Mouse (Mus musculus) intestine, postnatal 0 days (tissue): ENCODE measurements at regions not wholly inside any gene's neighbourhood (a gene's known extent, or its start where the extent isn't known, plus 50 kb on each side); places are given as distances from the start of the nearest gene placed in this dataset.
A peak's percentile ranks its signal among the peaks of the same experiment; 100 is the strongest.

Experiments
- ATAC-seq: fragments of 200-750 bp; cut with Nextera tagmentation; 2 replicates; pipeline ENCODE4 v1.8.0; 2017; ENCODE audit warnings: mild to moderate bottlenecking, moderate TSS enrichment, moderate library complexity
- H3K27ac ChIP-seq: fragments of 300-500 bp; sonication (generic); 2 replicates; pipeline ENCODE4 v1.5.1; 2014; ENCODE audit warnings: mild to moderate bottlenecking, low read depth, low read length, moderate library complexity
- H3K27me3 ChIP-seq: fragments of 300-500 bp; sonication (generic); replicated peaks from 2 replicates; pipeline ENCODE4 v1.6.1; 2014; ENCODE audit warnings: low read length, mixed read lengths; ENCODE audit not compliant: control insufficient read depth, insufficient read depth
- H3K36me3 ChIP-seq: fragments of 300-500 bp; sonication (generic); 2 replicates; pipeline ENCODE4 v1.6.1; 2014; ENCODE audit warnings: mild to moderate bottlenecking, moderate library complexity; ENCODE audit not compliant: control insufficient read depth, insufficient read depth
- H3K4me1 ChIP-seq: fragments of 300-500 bp; sonication (generic); replicated peaks from 2 replicates; pipeline ENCODE4 v1.6.1; 2014; ENCODE audit warnings: antibody characterized with exemption, low read length, mixed read lengths; ENCODE audit not compliant: control insufficient read depth, insufficient read depth
- H3K4me2 ChIP-seq: fragments of 300-500 bp; sonication (generic); replicated peaks from 2 replicates; pipeline ENCODE4 v1.6.1; 2014; ENCODE audit warnings: low read depth, mild to moderate bottlenecking, moderate library complexity
- H3K4me3 ChIP-seq: fragments of 300-500 bp; sonication (generic); 2 replicates; pipeline ENCODE4 v1.5.1; 2014; ENCODE audit warnings: low read depth, low read length
- H3K9ac ChIP-seq: fragments of 300-500 bp; sonication (generic); 2 replicates; pipeline ENCODE4 v1.6.1; 2014; ENCODE audit warnings: mild to moderate bottlenecking, low read depth, low read length
- H3K9me3 ChIP-seq: fragments of 300-500 bp; sonication (generic); 2 replicates; pipeline ENCODE4 v1.6.1; 2016; ENCODE audit warnings: mixed run types; ENCODE audit not compliant: control insufficient read depth
- CTCF ChIP-seq: sonication (generic); IDR thresholded peaks from 2 replicates; pipeline ENCODE4 v1.5.1; 2016; ENCODE audit warnings: low read depth, mild to moderate bottlenecking, control low read depth, antibody characterized with exemption, moderate library complexity
- WGBS: fragments of 180-500 bp; shearing (Covaris S2); extraction: QIAGEN DNeasy Blood & Tissue Kit; methylation state at CpG from one replicate; pipeline ENCODE4 v1.1.7; 2014; 5-methylcytosine and 5-hydroxymethylcytosine counted together

DNA sequence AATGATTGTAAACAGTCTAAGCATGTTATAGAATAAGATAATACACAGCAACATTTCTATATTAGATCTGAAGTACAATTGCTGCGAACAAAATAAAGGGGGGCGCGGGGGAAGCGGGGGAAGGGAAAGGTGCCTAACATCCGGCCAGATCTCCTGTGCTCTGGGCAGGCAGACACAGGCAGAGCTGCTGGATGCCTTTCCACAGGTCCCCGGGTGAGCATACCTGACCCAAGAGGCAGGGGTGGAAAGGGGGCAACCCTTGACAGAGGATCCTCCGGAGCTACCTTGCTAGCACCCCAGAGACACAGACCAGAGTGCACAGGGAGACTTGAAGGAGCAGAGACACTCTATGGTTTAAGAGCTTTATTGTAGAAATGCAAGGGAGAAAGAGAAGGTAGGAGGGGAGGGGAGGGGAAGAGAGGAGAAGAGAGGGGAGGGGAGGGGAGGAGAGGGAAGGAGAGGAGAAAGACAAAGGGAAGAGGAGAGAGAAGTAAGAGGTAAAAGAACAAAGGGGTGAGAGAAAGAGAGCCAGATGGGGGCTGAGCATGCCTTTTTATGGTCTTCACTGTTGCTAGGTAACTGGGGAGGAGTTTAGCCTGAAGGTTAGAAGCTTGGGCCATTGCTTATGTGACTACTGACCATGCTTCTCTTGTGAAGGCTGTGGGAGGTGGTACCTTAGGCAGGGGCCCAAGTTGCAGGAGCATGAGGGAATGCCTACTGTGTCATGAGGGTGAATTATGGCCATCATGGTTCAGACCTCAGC is 308.2 kb upstream of the Negr1 start:
- 73% methylated on average over 7 of the region's 7 CpGs for WGBS
- TF ChIP-seq CTCF, result no peak
- Histone ChIP-seq H3K27ac (no peak overlapping the region), H3K4me1 (no peaks in the 10 kb centered on the region), H3K9ac (no peak overlapping the region), H3K36me3 (no peaks in the 10 kb centered on the region), H3K4me2 (no peak overlapping the region), H3K9me3 (no peaks in the 10 kb centered on the region), H3K4me3 (no peak overlapping the region), H3K27me3 (no peaks in the 10 kb centered on the region)
- ATAC-seq, result no peak

- no peak overlapping the region for H3K27ac ChIP-seq
- H3K4me1 ChIP-seq, result no peaks in the 10 kb centered on the region
- no peak overlapping the region for H3K9ac ChIP-seq
- no peaks in the 10 kb centered on the region for H3K36me3 ChIP-seq
- no peak for TF ChIP-seq CTCF
- no peaks in the 10 kb centered on the region for H3K9me3 ChIP-seq
- peak; percentile 43; the same call in 1 of the 2 replicates for ATAC-seq
- no peak overlapping the region for H3K4me3 ChIP-seq
- no peak overlapping the region for H3K4me2 ChIP-seq
- WGBS, result 68% methylated on average over 7 of the region's 7 CpGs
- no peaks in the 10 kb centered on the region for H3K27me3 ChIP-seq
These were observed 304.9 kb upstream of the Negr1 start for GRCm38 (mm10) chr3:156256719-156257118.

DNA sequence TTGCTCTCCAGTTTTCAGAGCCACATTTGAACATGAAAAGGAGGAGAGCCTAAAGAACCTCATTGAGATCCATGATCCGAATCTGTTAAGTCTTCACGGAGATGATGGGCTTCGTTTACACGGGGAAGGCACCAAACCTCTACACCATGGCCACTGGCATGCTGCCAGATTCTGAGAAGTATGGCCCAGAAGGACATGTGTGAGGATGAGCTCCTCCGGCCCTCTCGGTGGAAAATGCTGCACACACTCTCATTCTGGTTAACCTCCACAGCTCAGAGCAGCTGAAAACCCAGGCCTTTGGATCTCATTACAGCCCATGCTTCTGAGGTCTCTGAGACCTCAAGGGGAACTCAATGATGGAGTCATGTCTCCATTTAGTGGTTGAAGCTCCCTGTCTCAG is 296.9 kb upstream of the Negr1 start:
- Histone ChIP-seq H3K27me3 (no peaks in the 10 kb centered on the region), H3K4me1 (no peaks in the 10 kb centered on the region), H3K27ac (no peak overlapping the region), H3K4me3 (no peak overlapping the region), H3K4me2 (no peak overlapping the region), H3K36me3 (no peaks in the 10 kb centered on the region), H3K9me3 (no peaks in the 10 kb centered on the region), H3K9ac (no peak overlapping the region)
- TF ChIP-seq CTCF, result no peak
- WGBS, result 88% methylated on average over 6 of the region's 6 CpGs
- ATAC-seq, result no peak

DNA sequence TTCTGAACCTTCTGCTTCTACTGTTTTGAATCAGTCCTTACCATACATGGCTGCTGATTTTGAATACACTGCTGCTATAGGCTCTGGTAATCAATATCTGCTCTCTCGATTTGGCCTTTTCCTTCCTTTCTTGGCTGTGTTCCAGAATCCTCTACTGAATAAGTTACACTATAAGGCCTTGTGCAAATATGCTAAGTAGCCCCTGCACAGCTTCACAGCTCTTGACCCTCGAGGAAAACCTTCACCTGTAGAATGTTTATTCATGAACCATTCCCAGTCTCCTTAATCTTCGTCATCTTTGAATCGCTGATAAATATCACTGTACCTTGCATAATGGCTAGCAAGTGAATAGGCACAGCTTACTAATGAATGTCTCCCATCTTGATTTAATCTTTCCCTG is 293.9 kb upstream of the Negr1 start:
- Histone ChIP-seq H3K4me3 (no peak overlapping the region), H3K4me2 (no peak overlapping the region), H3K9ac (no peak overlapping the region), H3K36me3 (no peaks in the 10 kb centered on the region), H3K27ac (no peak overlapping the region), H3K4me1 (no peaks in the 10 kb centered on the region), H3K9me3 (no peaks in the 10 kb centered on the region), H3K27me3 (no peaks in the 10 kb centered on the region)
- WGBS, result 36% methylated on average over 4 of the region's 4 CpGs
- ATAC-seq, result no peak
- no peak for TF ChIP-seq CTCF

GRCm38 (mm10) chr3:156299984-156300770 is 261.4 kb upstream of the Negr1 start:
- Histone ChIP-seq H3K4me2 (no peak overlapping the region), H3K36me3 (no peaks in the 10 kb centered on the region), H3K27ac (no peak overlapping the region), H3K4me3 (no peak overlapping the region), H3K4me1 (no peaks in the 10 kb centered on the region), H3K9ac (no peak overlapping the region), H3K9me3 (no peaks in the 10 kb centered on the region), H3K27me3 (no peaks in the 10 kb centered on the region)
- WGBS, result 63% methylated on average over 3 of the region's 3 CpGs
- ATAC-seq, result no peak
- TF ChIP-seq CTCF, result no peak

GRCm38 (mm10) chr3:156301302-156301701 is 260.3 kb upstream of the Negr1 start:
- H3K4me1 ChIP-seq, result no peaks in the 10 kb centered on the region
- no peak overlapping the region for H3K4me3 ChIP-seq
- no peak overlapping the region for H3K9ac ChIP-seq
- no peak for TF ChIP-seq CTCF
- ATAC-seq, result no peak
- H3K27me3 ChIP-seq, result no peaks in the 10 kb centered on the region
- H3K9me3 ChIP-seq, result no peaks in the 10 kb centered on the region
- H3K27ac ChIP-seq, result no peak overlapping the region
- 81% methylated on average over 1 of the region's 1 CpGs for WGBS
- no peaks in the 10 kb centered on the region for H3K36me3 ChIP-seq
- H3K4me2 ChIP-seq, result no peak overlapping the region
